Mouse (Mus musculus) CH12.LX (cell line): ENCODE measurements around the gene Thoc6. TPM values are rescaled to one million over a fixed set of nuclear protein-coding genes. Genes with fewer than 3 reads are reported as not detected.

Experiments
- DNase-seq: peaks from one replicate; pipeline ENCODE4 v3.0.0-alpha.2; 2013; ENCODE audit errors: extremely low read depth
- H3K27ac ChIP-seq: 2 replicates; pipeline ENCODE4 v1.5.1; 2012; ENCODE audit warnings: low read depth, mild to moderate bottlenecking, control low read depth, moderate library complexity; ENCODE audit not compliant: insufficient read depth
- H3K27me3 ChIP-seq: replicated peaks from 2 replicates; pipeline ENCODE3; 2012; ENCODE audit warnings: inconsistent platforms
- H3K36me3 ChIP-seq, 2 experiments: replicated peaks in 1 of 2; 2 replicates each; pipeline versions ENCODE3 to v1.6.1; 2012; ENCODE audit warnings: inconsistent platforms in 1 of 2, low read length in 1 of 2, mild to moderate bottlenecking in 1 of 2, mixed read lengths in 1 of 2, moderate library complexity in 1 of 2; ENCODE audit not compliant: control insufficient read depth in 1 of 2, insufficient read depth in 1 of 2
- H3K4me1 ChIP-seq, 2 experiments: 2 replicates each; pipeline ENCODE4 v1.6.1; 2012; ENCODE audit warnings: inconsistent platforms in 1 of 2, moderate library complexity in 1 of 2; ENCODE audit not compliant: insufficient read depth in 2 of 2, control insufficient read depth in 1 of 2
- H3K4me2 ChIP-seq: 2 replicates; pipeline ENCODE4 v1.6.1; 2012; ENCODE audit warnings: low read depth, mild to moderate bottlenecking, control low read depth; ENCODE audit not compliant: poor library complexity, insufficient read depth, severe bottlenecking
- H3K4me3 ChIP-seq, 3 experiments: fragments of 150-350 bp in 1 of 3; sonication (generic) in 1 of 3; replicated peaks in 1 of 3; 2 replicates each; pipeline versions ENCODE3 to v1.5.1; 2011 to 2012; ENCODE audit warnings: low read depth in 2 of 3, low read length in 2 of 3, mild to moderate bottlenecking in 2 of 3, moderate library complexity in 2 of 3, control low read depth in 1 of 3, improper control_type of control experiment in 1 of 3, inconsistent platforms in 1 of 3, mixed read lengths in 1 of 3; ENCODE audit not compliant: poor library complexity in 1 of 3
- H3K79me2 ChIP-seq: replicated peaks from 2 replicates; pipeline ENCODE4 v1.6.1; 2012; ENCODE audit warnings: mild to moderate bottlenecking, moderate library complexity; ENCODE audit not compliant: control insufficient read depth, poor library complexity, insufficient read depth, severe bottlenecking; ENCODE audit errors: extremely low read depth
- H3K9ac ChIP-seq: 2 replicates; pipeline ENCODE4 v1.6.1; 2012; ENCODE audit warnings: low read depth, mild to moderate bottlenecking, control low read depth, moderate library complexity; ENCODE audit not compliant: insufficient read depth
- H3K9me3 ChIP-seq: replicated peaks from 2 replicates; pipeline ENCODE3; 2012; ENCODE audit warnings: low read length, inconsistent platforms, mixed read lengths
- BHLHE40 ChIP-seq: IDR thresholded peaks from 2 replicates; pipeline ENCODE4 v1.6.1; 2011; ENCODE audit warnings: mild to moderate bottlenecking, low read depth, low read length, improper control_type of control experiment
- CHD1 ChIP-seq: IDR thresholded peaks from 2 replicates; pipeline ENCODE4 v1.6.1; 2012; ENCODE audit warnings: low read depth, low read length, improper control_type of control experiment, inconsistent platforms
- ETS1 ChIP-seq: conservative IDR thresholded peaks from 2 replicates; pipeline ENCODE4 v1.6.1; 2012; ENCODE audit warnings: low read depth, mild to moderate bottlenecking, inconsistent platforms, low read length, improper control_type of control experiment, moderate library complexity
- HCFC1 ChIP-seq: IDR thresholded peaks from 2 replicates; pipeline ENCODE4 v1.6.1; 2012; ENCODE audit warnings: low read depth, mild to moderate bottlenecking, inconsistent platforms, low read length, improper control_type of control experiment
- IRF4 ChIP-seq: IDR thresholded peaks from 2 replicates; pipeline ENCODE4 v1.6.1; 2014; ENCODE audit warnings: low read depth, mild to moderate bottlenecking, inconsistent platforms, low read length, improper control_type of control experiment
- JUND ChIP-seq: conservative IDR thresholded peaks from 2 replicates; pipeline ENCODE4 v1.6.1; 2011; ENCODE audit warnings: low read depth, low read length, improper control_type of control experiment
- KAT2A ChIP-seq: IDR thresholded peaks from 2 replicates; pipeline ENCODE4 v1.6.1; 2012; ENCODE audit warnings: low read length, improper control_type of control experiment, inconsistent platforms; ENCODE audit not compliant: insufficient replicate concordance
- MAFK ChIP-seq: IDR thresholded peaks from 2 replicates; pipeline ENCODE4 v1.6.1; 2011; ENCODE audit warnings: low read length, improper control_type of control experiment; ENCODE audit not compliant: insufficient replicate concordance
- MYC ChIP-seq: IDR thresholded peaks from 2 replicates; pipeline ENCODE4 v1.6.1; 2011; ENCODE audit warnings: low read depth, mild to moderate bottlenecking, improper control_type of control experiment, low read length
- NELFE ChIP-seq: IDR thresholded peaks from 2 replicates; pipeline ENCODE4 v1.6.1; 2011; ENCODE audit warnings: low read depth, low read length, improper control_type of control experiment
- NRF1 ChIP-seq: IDR thresholded peaks from 2 replicates; pipeline ENCODE4 v1.6.1; 2014; ENCODE audit warnings: low read depth, mild to moderate bottlenecking, inconsistent platforms, low read length, improper control_type of control experiment, moderate library complexity
- PAX5 ChIP-seq: IDR thresholded peaks from 2 replicates; pipeline ENCODE4 v1.6.1; 2012; ENCODE audit warnings: low read length, inconsistent platforms, mixed read lengths
- POLR2A ChIP-seq: IDR thresholded peaks from 2 replicates; pipeline ENCODE4 v1.6.1; 2011; ENCODE audit warnings: low read depth, mild to moderate bottlenecking, improper control_type of control experiment, low read length
- RCOR1 ChIP-seq: conservative IDR thresholded peaks from 2 replicates; pipeline ENCODE4 v1.6.1; 2012; ENCODE audit warnings: low read depth, mild to moderate bottlenecking, inconsistent platforms, low read length, improper control_type of control experiment
- TBP ChIP-seq: conservative IDR thresholded peaks from 2 replicates; pipeline ENCODE4 v1.6.1; 2011; ENCODE audit warnings: low read depth, low read length, improper control_type of control experiment
- USF1 ChIP-seq: IDR thresholded peaks from 2 replicates; pipeline ENCODE4 v1.6.1; 2014; ENCODE audit warnings: low read depth, mild to moderate bottlenecking, inconsistent platforms, low read length, improper control_type of control experiment
- USF2 ChIP-seq: conservative IDR thresholded peaks from 2 replicates; pipeline ENCODE4 v1.6.1; 2011; ENCODE audit warnings: low read depth, low read length, improper control_type of control experiment
- ZC3H11A ChIP-seq: IDR thresholded peaks from 2 replicates; pipeline ENCODE4 v1.6.1; 2012; ENCODE audit warnings: low read depth, mild to moderate bottlenecking, inconsistent platforms, low read length, improper control_type of control experiment
- ZKSCAN1 ChIP-seq: IDR thresholded peaks from 2 replicates; pipeline ENCODE4 v1.6.1; 2012; ENCODE audit warnings: low read depth, inconsistent platforms, low read length, improper control_type of control experiment, borderline replicate concordance
- ZMIZ1 ChIP-seq: IDR thresholded peaks from 2 replicates; pipeline ENCODE4 v1.6.1; 2012; ENCODE audit warnings: low read depth, mild to moderate bottlenecking, inconsistent platforms, low read length, improper control_type of control experiment
- dilution Hi-C: fragments of 300-500 bp; cut with MboI; formaldehyde crosslinking; loops from 2 replicates; pipeline ENCODE4 v1.14.3; 2020; ENCODE audit warnings: low sequenced_read_pairs; ENCODE audit not compliant: extremely low pct_unique_long_range_greater_than_20kb, extremely low pct_ligation_motif_present
- in situ Hi-C: fragments of 300-500 bp; cut with MboI; formaldehyde crosslinking; loops from 3 replicates; pipeline ENCODE4 v1.14.3; 2019; ENCODE audit warnings: low sequenced_read_pairs, low pct_ligation_motif_present, low pct_unique_long_range_greater_than_20kb, mixed read lengths
- polyA plus RNA-seq: library from polyadenylated mRNA; unstranded; fragments of >175 nt; gene quantifications from 2 replicates; pipeline ENCODE4 v1.2.1, GENCODE M21; 2012; ENCODE audit warnings: low read depth; ENCODE audit not compliant: insufficient read length
- total RNA-seq, 2 experiments: library from RNA; depleted of rRNA; stranded (reverse); fragments of 300-350 nt in 1 of 2; fragments of >200 nt in 1 of 2; gene quantifications; 2 replicates each; pipeline ENCODE4 v1.2.3; 2012 to 2014

Thoc6 gene
- total and polyA plus RNA-seq, 3 experiments, result 37.4 to 41.4 (median 37.9) TPM

DNA sequence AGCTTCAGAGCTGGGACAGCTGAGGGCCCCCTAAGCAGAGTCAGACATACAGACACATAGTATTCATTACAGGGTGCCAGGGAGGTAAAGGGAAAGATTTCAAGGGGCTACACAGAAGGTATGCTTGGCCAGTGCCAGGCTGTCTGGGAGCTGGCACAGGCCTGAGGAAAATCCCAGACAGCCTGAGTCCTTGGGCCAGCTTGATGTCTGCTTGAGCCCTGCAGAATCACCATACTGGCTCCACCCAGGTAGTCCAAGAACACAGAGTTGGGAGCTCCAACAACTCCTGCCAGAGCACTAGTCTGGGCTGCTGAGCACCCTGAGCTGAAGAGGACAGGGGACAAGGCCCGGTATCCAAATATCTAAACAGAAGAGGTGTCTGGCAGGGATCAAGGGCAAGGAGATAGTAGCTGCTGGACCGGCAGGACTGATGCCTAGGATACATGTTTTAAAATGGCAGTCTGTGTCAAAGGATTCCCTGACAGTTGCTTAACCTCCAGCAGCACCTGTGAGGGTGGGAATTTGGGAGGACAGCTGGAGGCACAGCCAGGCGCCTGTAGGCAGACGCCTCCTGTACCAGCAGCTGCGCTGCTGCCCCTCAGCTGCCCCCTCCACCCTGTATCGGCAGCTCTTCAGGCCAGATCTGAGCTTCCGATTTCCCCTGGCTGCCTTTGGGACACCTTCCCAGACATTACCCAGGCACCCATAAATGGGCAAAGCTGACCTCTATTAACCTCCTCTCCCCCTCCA lies 48.9 kb upstream of the Thoc6 start, which contains the start of gene 1520401A03Rik:
Gene 1520401A03Rik, minus strand, starts transcription at position 408 of the 750 bp plus-strand sequence.
- Histone ChIP-seq H3K27ac (no peak within 1 kb of the TSS), H3K79me2 (no peaks in the 10 kb centered on the region), H3K4me1 (peaks cover 4 to 23% of the 10 kb centered on the region in 2 experiments), H3K4me3 (no peak within 1 kb of the TSS), H3K4me2 (no peak within 1 kb of the TSS), H3K9me3 (no peaks in the 10 kb centered on the region), H3K27me3 (peaks cover 40% of the 10 kb centered on the region), H3K9ac (no peak within 1 kb of the TSS), H3K36me3 (no peaks in the 10 kb centered on the region)
- DNase-seq, result no peak
- dilution Hi-C loops (no loop called here), in situ Hi-C loops (loop anchor here (10.0 kb wide), 1 partner anchor 48 kb away; the partner anchor contains the start of genes Cldn6, Hcfc1r1, Thoc6 and Tnfrsf12a)
- TF ChIP-seq BHLHE40 (no peak), ETS1 (no peak), ZC3H11A (no peak)

DNA sequence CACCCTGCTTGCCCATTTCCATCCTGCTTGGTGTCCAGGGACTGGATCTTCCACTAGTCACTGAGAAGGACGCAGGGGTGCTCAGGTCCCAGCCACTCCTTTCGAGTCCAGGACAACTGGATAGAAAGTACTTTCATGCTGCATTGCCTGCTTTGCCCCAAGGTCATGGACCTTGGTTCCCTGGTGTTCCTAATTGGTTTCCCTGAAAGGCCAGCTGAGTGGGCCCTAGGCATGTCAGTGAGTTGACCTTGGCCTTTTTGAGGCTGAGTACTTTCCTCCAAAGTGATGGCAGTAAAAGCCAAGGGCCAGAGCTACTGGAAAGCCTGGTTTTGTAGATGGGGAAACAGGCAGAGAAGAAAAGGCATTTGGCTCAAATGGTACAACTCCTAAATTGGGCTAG lies 48.2 kb upstream of the Thoc6 start:
- H3K4me3 ChIP-seq, result no peak overlapping the region
- H3K79me2 ChIP-seq, result no peaks in the 10 kb centered on the region
- H3K36me3 ChIP-seq, result no peaks in the 10 kb centered on the region
- H3K27ac ChIP-seq, result no peak overlapping the region
- no peak overlapping the region for H3K9ac ChIP-seq
- TF ChIP-seq POLR2A (no peak), BHLHE40 (no peak), RCOR1 (no peak), CHD1 (no peak), USF2 (no peak), MYC (no peak), TBP (no peak), NELFE (no peak), KAT2A (no peak), ZKSCAN1 (no peak)
- H3K4me1 ChIP-seq, result peaks cover 4 to 17% of the 10 kb centered on the region in 2 experiments
- no peaks in the 10 kb centered on the region for H3K9me3 ChIP-seq
- no peak overlapping the region for H3K4me2 ChIP-seq
- H3K27me3 ChIP-seq, result peaks cover 45% of the 10 kb centered on the region
- dilution Hi-C loops (no loop called here), in situ Hi-C loops (loop anchor here (10.0 kb wide), 1 partner anchor 47 kb away; the partner anchor contains the start of genes Cldn6, Hcfc1r1, Thoc6 and Tnfrsf12a)
- no peak for DNase-seq

DNA sequence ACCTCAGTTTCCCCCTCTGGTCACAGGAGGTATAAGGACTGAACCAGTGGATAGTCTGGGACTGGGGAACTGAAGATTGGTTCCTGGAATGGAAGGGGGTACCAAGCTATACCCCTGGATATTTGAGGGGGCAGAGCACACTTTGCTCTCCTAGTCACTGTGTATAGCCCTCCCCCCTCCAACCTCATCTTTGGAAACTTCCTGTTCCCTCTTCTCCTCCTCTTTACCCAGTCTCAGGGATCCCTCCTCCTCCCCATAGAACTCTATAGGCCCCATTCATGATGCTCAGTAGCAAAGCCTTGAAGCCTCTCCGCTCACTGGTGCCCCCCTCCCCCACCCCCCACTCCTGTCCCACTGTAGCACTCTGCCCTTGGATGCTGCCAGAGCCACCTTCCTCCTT lies 45.8 kb upstream of the Thoc6 start:
- no peak for DNase-seq
- no peaks in the 10 kb centered on the region for H3K36me3 ChIP-seq
- no peak for TF ChIP-seq PAX5
- no peak for TF ChIP-seq ZKSCAN1
- TF ChIP-seq ETS1, result no peak
- no peak for TF ChIP-seq JUND
- no peak for TF ChIP-seq ZMIZ1
- TF ChIP-seq IRF4, result no peak
- TF ChIP-seq HCFC1, result no peak
- no peak for TF ChIP-seq USF1
- TF ChIP-seq USF2, result no peak
- no peak for TF ChIP-seq MAFK
- no peak for TF ChIP-seq NRF1
- no peaks in the 10 kb centered on the region for H3K9me3 ChIP-seq
- peaks cover 4 to 13% of the 10 kb centered on the region in 2 experiments for H3K4me1 ChIP-seq
- dilution Hi-C loops (no loop called here), in situ Hi-C loops (no loop called here)
- H3K79me2 ChIP-seq, result no peaks in the 10 kb centered on the region
- no peak overlapping the region for H3K4me3 ChIP-seq
- peaks cover 57% of the 10 kb centered on the region for H3K27me3 ChIP-seq
- H3K27ac ChIP-seq, result no peak overlapping the region
- H3K4me2 ChIP-seq, result no peak overlapping the region
- no peak overlapping the region for H3K9ac ChIP-seq
